Mouse (Mus musculus) forebrain, embryonic 15.5 days (tissue): ENCODE measurements at regions not wholly inside any gene's neighbourhood (a gene's known extent, or its start where the extent isn't known, plus 50 kb on each side); places are given as distances from the start of the nearest gene placed in this dataset.

Experiments used
- ATAC-seq: fragments of 200-750 bp; cut with Nextera tagmentation; replicated peaks from 2 replicates; pipeline ENCODE4 v1.8.0; 2017; ENCODE audit warnings: mild to moderate bottlenecking, moderate TSS enrichment, moderate library complexity
- H3K27ac ChIP-seq: fragments of 300-500 bp; sonication (generic); replicated peaks from 2 replicates; pipeline ENCODE4 v1.5.1; 2015; ENCODE audit warnings: mild to moderate bottlenecking, inconsistent platforms
- H3K27me3 ChIP-seq: fragments of 300-500 bp; sonication (generic); 2 replicates; pipeline ENCODE4 v1.6.1; 2015; ENCODE audit warnings: inconsistent platforms
- H3K36me3 ChIP-seq: fragments of 300-500 bp; sonication (generic); 2 replicates; pipeline ENCODE4 v1.6.1; 2015; ENCODE audit warnings: mild to moderate bottlenecking, inconsistent platforms
- H3K4me1 ChIP-seq: fragments of 300-500 bp; sonication (generic); 2 replicates; pipeline ENCODE4 v1.6.1; 2015; ENCODE audit warnings: inconsistent platforms
- H3K4me2 ChIP-seq: fragments of 300-500 bp; sonication (generic); replicated peaks from 2 replicates; pipeline ENCODE4 v1.6.1; 2015; ENCODE audit warnings: mild to moderate bottlenecking, inconsistent platforms
- H3K4me3 ChIP-seq: fragments of 300-500 bp; sonication (generic); 2 replicates; pipeline ENCODE4 v1.5.1; 2015; ENCODE audit warnings: mild to moderate bottlenecking, inconsistent platforms
- H3K9ac ChIP-seq: fragments of 300-500 bp; sonication (generic); replicated peaks from 2 replicates; pipeline ENCODE4 v1.6.1; 2015; ENCODE audit warnings: mild to moderate bottlenecking, inconsistent platforms
- H3K9me3 ChIP-seq: fragments of 300-500 bp; sonication (generic); 2 replicates; pipeline ENCODE4 v1.6.1; 2016; ENCODE audit warnings: inconsistent platforms
- WGBS: fragments of 180-500 bp; shearing (Covaris S2); methylation state at CpG from one replicate; pipeline ENCODE4 v1.1.7; 2015; ENCODE audit warnings: mixed read lengths; 5-methylcytosine and 5-hydroxymethylcytosine counted together

- Histone ChIP-seq H3K4me2 (no peak overlapping the region), H3K4me3 (no peak overlapping the region), H3K4me1 (no peaks in the 10 kb centered on the region), H3K27me3 (no peaks in the 10 kb centered on the region), H3K27ac (no peak overlapping the region), H3K36me3 (no peaks in the 10 kb centered on the region), H3K9me3 (no peaks in the 10 kb centered on the region), H3K9ac (no peak overlapping the region)
- no peak for ATAC-seq
- 85% methylated on average over 7 of the region's 7 CpGs for WGBS
These were observed 52.3 kb upstream of the Hddc2 start for GRCm38 (mm10) chr10:31260914-31261313.
